Mouse (Mus musculus) CD4-positive naive resting alpha-beta T cell, adult 76 days (primary cell): Measurements from ENCODE around the gene Lrrc4b. TPM values are rescaled to one million over a fixed set of nuclear protein-coding genes. Genes with fewer than 3 reads are reported as not detected.

Experiments
- total RNA-seq: library from RNA; stranded (reverse); gene quantifications from one replicate; pipeline ENCODE4 v1.2.4, GENCODE M21; 2023

Lrrc4b gene
- total RNA-seq, result not detected

DNA sequence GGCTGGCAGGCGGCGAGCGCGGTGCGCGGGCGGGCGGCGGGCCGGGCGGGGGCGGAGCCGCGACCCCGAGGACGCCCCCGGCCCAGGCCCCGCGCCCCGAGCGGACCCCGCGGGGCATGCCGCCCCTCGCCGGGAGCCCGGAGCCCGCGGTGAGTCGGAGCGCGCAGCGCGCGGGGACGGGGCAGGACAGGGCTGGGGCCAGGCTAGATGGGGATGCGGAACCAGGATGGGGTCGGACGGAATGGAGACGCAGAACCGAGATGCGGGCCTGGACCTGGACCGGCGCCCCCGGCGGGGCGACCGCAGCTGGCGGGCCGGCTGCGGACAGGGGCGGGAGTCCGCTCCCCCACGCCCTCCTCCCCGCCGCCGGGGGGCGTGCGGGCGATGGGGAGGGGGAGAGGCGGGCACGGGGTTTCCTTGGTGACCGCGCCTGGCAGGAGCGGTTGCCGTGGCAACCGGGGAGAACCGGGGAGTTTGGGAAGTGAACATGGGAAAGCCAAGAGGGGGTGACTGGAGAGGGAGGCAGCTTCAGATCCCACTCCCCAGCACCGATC, at the start of gene Lrrc4b:
TSS of gene Lrrc4b (plus strand) at position 51 of the 554 bp plus-strand sequence.

DNA sequence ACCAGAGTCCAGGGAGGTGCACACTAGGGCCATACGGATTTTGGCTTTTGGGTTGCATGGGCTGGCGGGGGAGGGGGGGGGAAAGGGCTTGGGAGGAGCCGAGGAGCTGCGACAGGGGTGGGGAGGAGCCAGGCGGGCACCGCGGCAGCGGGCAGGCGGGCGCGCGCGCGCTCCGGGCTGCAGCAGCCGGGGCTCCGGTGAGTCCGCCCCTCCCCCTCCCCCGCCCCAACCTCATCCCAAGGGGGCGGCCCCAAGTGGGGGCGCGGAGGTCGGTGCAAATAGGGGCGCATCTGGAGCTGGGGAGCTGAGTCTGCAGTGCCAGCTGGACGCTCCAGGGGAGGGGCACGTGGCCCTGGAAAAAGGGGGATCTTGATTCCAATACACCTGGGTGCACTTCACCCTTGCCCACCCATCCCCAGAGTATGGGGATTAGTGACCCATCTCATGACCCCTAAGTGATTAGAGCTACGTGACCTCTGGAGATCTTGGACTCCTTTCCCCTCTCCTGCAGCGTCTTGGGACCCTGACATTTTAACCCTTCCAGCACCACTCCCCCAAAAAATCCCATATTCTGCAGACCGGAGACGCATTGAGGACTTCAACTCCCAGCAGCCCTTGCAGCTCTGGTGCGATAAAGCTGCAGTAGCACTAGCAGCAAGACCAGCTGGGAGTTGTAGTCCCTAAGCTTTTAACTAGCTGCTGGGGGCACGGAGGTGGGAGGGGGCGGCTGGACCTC, 44.7 kb upstream of the Lrrc4b start, which contains the start of gene Syt3:
TSS of gene Syt3 (plus strand) at position 123 of the 736 bp plus-strand sequence.

DNA sequence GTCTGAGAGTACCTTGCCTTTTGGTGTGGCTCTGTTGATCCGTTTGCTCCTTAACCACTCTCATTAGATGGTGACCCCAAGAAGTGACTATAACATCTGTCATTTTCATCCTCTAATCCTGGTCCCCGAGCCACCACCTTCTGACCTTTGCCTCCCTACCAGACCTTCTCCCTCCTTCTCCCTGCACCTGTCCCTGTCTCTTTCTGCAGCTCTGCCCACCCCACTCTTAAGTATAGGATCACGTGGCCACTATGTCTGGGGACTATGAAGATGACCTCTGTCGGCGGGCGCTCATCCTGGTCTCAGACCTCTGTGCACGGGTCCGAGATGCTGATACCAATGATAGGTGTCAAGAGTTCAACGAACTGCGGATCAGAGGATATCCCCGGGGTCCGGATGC, 43.1 kb upstream of the Lrrc4b start, which contains the start of gene 1700008O03Rik:
TSS of gene 1700008O03Rik (minus strand) at position 101 of the 400 bp plus-strand sequence.

DNA sequence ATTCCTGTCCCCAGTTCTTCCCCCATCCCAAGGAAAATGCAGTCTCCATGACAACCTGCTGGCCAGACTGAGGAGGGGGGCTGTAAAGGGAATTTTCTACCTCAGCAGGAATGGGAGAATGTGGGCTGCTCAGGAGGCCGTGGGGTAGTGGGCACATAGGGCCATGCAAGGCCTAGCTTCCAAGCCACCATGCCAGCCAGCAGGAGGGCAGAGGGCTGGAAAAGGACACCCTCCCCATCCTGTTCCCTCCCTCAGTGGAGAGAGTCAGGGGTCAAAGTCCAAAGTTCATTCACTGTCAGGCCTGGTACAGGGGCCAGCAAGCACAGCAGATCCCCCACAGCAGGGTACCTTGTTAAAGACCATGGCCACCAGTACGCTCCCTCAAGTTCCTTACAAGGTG, 36.3 kb downstream of the Lrrc4b start, which contains the start of gene Aspdh:
TSS of gene Aspdh (plus strand) at position 281 of the 400 bp plus-strand sequence.

DNA sequence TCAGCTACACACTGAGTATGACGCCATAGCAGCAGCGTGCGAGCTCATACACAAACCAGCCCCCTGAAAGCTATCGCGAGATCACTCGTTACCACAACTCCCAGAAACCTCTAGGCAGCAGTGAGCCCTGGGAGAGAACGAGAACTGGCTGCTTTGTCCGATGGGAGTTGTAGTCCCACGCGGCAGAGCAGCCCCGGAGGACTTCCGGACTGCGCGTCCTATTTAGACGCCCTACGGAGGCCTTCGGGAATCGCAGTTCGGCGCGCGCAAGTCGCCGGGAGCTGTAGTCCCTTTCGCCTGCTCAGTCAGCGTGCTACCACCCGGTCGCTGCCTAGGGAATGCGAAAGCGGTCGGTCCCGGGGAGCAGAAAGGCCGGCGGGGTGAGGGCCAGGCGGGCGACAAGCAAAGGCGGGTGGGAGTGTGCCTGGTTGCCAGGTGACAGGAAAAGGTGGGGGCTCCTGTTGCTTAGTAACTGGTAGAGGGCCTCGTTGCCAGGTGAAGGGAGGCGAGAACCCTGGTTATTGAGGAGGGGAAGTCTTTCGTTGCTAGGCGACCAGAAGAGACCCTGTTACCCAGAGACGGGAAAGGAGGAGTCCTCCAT, 39.1 kb downstream of the Lrrc4b start, which contains the start of gene Josd2:
TSS of gene Josd2 (plus strand) at position 170 of the 601 bp plus-strand sequence.

DNA sequence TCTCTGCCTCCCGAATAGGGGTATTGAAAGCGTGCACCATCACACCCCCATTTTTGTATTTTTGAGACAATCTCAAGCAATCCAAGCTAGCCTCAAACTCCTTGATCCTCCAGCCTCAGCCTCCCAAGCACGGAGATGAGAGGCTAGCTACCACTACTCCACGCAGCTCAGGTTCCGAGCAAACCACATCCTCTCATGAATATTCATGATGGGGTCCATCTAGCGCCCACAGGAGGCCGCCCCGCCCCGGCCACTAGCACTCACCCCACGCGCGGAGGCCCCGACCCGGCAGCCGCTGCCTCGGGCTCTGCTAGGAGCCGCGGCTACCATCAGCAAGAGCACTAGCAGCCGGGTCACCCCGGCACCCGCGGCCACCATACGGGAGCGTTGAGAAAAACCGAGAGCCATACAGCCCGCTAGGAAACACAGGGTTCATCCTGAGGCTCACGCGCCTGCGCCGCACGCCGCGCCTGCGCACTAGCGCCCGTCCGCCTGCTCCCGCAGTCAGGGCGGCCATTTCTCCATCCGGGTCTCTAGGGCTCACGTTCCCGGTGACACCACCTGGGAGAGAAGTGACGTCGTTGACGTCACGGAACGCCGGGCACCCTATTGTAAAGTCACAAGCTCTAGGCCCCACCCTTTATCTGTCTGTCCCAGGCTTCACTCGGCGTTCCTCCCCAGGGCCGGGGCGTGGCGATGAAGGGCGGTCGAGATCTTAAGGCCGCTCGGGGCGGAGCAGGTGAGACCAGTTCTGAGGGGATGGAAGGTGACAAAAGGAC, 67.4 kb downstream of the Lrrc4b start, which contains the start of the genes Emc10 and Fam71e1:
TSS of gene Emc10 (minus strand) at position 538 of the 779 bp plus-strand sequence.
TSS of gene Fam71e1 (plus strand) at position 590 of the 779 bp plus-strand sequence.

Other genes with a start within 250 kb of the Lrrc4b start
- not detected for gene Klk1b24, start 240.8 kb upstream of the Lrrc4b start, total RNA-seq
- not detected for gene Klk1b3, start 230.8 kb upstream of the Lrrc4b start, total RNA-seq
- gene Klk1b4, start 221.6 kb upstream of the Lrrc4b start, total RNA-seq, result not detected
- not detected for gene Klk1b5, start 213.1 kb upstream of the Lrrc4b start, total RNA-seq
- gene Klk1, start 203.7 kb upstream of the Lrrc4b start, total RNA-seq, result 0.82 TPM
- not detected for gene Gm36864, start 192.8 kb upstream of the Lrrc4b start, total RNA-seq
- 3.3 TPM for gene 1700028J19Rik, start 182.3 kb upstream of the Lrrc4b start, total RNA-seq
- gene 2410002F23Rik, start 182.3 kb upstream of the Lrrc4b start, total RNA-seq, result 214 TPM
- gene Acp4, start 171.6 kb upstream of the Lrrc4b start, total RNA-seq, result not detected
- not detected for gene Gm15517, start 167.6 kb upstream of the Lrrc4b start, total RNA-seq
- 0.67 TPM for gene Clec11a, start 122.1 kb upstream of the Lrrc4b start, total RNA-seq
- gene Shank1, start 118.8 kb upstream of the Lrrc4b start, total RNA-seq, result 3.0 TPM
- gene Syt3, start 44.9 kb upstream of the Lrrc4b start, total RNA-seq, result not detected
- not detected for gene 1700008O03Rik, start 43.2 kb upstream of the Lrrc4b start, total RNA-seq
- not detected for gene Aspdh, start 36.4 kb downstream of the Lrrc4b start, total RNA-seq
- gene Josd2, start 39.0 kb downstream of the Lrrc4b start, total RNA-seq, result 47.6 TPM
- gene Emc10, start 67.5 kb downstream of the Lrrc4b start, total RNA-seq, result 80.4 TPM
- gene Fam71e1, start 67.6 kb downstream of the Lrrc4b start, total RNA-seq, result 6.6 TPM
- 1.7 TPM for gene Mybpc2, start 95.6 kb downstream of the Lrrc4b start, total RNA-seq
- gene Spib, start 103.1 kb downstream of the Lrrc4b start, total RNA-seq, result 25.1 TPM
- 41.4 TPM for gene Pold1, start 119.8 kb downstream of the Lrrc4b start, total RNA-seq
- gene Nr1h2, start 124.9 kb downstream of the Lrrc4b start, total RNA-seq, result 291 TPM
- 38.9 TPM for gene Napsa, start 143.4 kb downstream of the Lrrc4b start, total RNA-seq
- 1.00 TPM for gene Kcnc3, start 161.6 kb downstream of the Lrrc4b start, total RNA-seq
- not detected for gene Myh14, start 241.8 kb downstream of the Lrrc4b start, total RNA-seq